Mouse (Mus musculus): ENCODE measurements around the gene Lce3f. TPM values are rescaled to one million over a fixed set of nuclear protein-coding genes. Genes with fewer than 3 reads are reported as not detected.

Lce3f gene
- polyA plus RNA-seq (2017; shearing (Covaris generic)) = not detected

DNA sequence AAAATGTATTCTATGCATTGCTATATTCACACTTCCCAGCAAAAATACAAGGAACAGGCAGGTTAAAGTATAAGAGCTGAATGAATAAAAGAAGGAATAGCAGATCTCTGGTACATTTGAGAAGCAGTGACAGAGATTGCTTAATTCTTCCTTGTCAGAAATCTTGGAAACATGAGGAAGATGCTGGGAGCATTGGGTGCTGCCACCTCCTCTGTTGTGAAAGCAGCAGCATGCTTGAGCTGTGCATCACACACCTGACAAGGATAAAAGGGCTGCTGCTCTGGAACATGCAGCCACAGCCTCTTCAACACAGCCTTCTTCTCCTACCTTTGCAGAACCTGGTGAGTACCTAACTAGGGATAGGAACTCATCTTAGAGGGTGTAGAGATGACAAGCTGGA lies at the start of gene Lce3f:
Lce3f (plus strand) TSS at position 301 of the 400 bp plus-strand sequence.

DNA sequence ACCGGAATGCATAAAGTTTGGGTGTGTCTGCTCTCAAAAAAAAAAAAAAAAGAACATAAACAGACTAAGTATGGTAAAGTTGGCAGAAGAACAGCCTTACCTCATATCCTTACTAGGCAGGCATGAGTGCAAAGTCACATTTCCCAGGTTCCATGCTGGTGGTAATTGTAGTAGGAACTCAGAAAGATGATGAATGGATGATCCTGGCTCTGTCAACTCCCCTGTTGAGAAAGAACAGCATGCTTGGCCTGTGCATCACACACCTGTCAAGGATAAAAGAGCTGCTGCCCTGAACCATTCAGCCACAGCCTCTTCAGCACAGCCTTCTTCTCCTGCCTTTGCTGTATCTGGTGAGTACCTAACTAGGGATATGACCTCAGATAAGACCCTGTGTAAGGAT lies 47.8 kb upstream of the Lce3f start, which contains the start of gene Lce3c:
Lce3c (plus strand) TSS at position 301 of the 400 bp plus-strand sequence.

DNA sequence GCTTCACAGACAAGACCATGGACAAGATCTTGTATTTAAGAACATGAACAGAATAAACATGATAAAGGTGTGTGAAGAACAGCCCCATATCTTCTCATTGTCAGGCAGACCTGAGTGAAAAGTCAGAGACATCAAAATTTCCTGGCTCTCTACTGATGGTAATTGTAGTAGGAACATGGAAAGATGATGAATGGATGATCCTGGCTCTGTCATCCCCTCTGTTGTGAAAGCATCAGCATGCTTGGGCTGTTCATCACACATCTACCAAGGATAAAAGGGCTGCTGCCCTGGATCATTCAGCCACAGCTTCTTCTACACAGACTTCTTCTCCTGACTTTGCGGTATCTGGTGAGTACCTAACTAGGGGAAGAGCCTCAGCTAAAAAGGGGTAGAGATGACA lies 34.9 kb upstream of the Lce3f start, which contains the start of gene Lce3d:
Lce3d (plus strand) TSS at position 301 of the 400 bp plus-strand sequence.

DNA sequence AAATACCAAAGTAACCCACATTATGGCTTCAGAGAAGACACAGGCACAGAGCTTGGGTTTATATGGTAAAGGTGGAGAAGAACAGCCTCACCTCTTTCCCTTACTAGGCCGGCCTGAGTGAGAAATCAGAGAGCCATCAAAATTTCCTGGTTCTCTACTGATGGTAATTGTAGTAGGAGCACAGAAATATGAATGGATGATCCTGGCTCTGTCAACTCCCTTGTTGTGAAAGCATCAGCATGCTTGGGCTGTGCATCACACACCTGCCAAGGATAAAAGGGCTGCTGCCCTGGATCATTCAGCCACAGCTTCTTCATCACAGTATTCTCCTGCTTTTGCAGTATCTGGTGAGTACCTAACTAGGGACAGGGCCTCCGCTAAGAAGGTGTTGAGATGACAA lies 25.3 kb upstream of the Lce3f start, which contains the start of gene Lce3e:
Lce3e (plus strand) TSS at position 301 of the 400 bp plus-strand sequence.

DNA sequence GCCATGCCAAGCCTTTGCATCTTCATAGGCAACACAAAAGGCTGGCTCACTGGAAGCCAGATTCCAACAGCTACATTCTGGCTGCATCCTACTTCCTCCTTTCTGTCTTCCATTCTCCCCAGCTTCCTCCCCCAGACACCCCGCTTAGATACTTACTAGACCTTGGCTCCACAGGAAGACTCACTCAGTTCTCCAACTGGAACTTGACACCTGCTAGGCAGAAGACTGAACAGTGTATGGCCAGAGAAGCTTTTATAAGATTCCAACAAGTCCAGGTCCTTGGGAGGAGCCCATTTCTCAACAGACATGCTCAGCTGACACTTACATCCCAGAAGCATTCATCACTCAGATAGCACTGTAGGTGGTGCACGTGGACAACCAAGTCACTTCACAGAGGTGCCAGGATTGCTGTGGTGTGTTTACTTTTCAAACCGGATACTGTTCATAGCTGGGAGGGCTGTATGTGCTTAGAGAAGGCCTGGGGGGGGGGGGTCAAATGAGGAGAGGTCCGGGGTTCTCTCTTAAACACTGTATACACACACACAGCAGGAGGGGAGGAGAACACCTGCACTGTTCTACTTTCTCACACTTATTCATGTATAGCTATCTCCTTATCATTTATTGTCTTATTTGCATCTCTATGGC lies 23.6 kb downstream of the Lce3f start, which contains the start of gene Crct1:
Crct1 (minus strand) TSS at position 228 of the 645 bp plus-strand sequence.

DNA sequence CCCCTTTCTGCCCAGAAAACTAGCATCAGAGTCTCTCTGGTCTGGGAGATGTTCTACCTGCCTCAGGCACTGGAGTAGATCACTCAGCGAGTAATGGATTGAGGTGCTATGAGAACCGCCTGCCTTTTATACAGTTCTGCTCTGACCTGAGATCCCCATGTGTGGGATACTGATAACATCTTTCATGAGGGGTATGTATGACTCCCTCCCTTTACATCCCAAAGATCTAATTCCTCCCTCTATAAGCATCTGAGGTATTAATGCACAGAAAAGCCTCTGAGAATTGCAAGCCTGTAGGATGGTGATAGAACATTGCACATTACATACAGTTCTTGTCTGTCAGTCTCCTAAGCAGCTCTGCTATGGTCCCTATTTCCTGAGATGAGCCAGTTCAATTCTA lies 26.9 kb downstream of the Lce3f start, which contains the start of gene Lce1m:
Lce1m (minus strand) TSS at position 101 of the 400 bp plus-strand sequence.

Other genes starting within 250 kb of the Lce3f start
- not detected for gene Lce1g, start 239.9 kb upstream of the Lce3f start, polyA plus RNA-seq (2017; shearing (Covaris generic))
- gene Lce1h, start 227.2 kb upstream of the Lce3f start, polyA plus RNA-seq (2017; shearing (Covaris generic)) = not detected
- gene Lce1i, start 213.3 kb upstream of the Lce3f start, polyA plus RNA-seq (2017; shearing (Covaris generic)) = not detected
- not detected for gene Lce1j, start 201.7 kb upstream of the Lce3f start, polyA plus RNA-seq (2017; shearing (Covaris generic))
- gene Lce1k, start 184.3 kb upstream of the Lce3f start, polyA plus RNA-seq (2017; shearing (Covaris generic)) = not detected
- not detected for gene Kprp, start 165.0 kb upstream of the Lce3f start, polyA plus RNA-seq (2017; shearing (Covaris generic))
- not detected for gene Lce1l, start 140.9 kb upstream of the Lce3f start, polyA plus RNA-seq (2017; shearing (Covaris generic))
- gene 2310050C09Rik, start 122.0 kb upstream of the Lce3f start, polyA plus RNA-seq (2017; shearing (Covaris generic)) = not detected
- not detected for gene Lce3a, start 66.0 kb upstream of the Lce3f start, polyA plus RNA-seq (2017; shearing (Covaris generic))
- gene Lce3b, start 59.2 kb upstream of the Lce3f start, polyA plus RNA-seq (2017; shearing (Covaris generic)) = not detected
- gene Lce3c, start 47.7 kb upstream of the Lce3f start, polyA plus RNA-seq (2017; shearing (Covaris generic)) = not detected
- not detected for gene Lce3d, start 34.8 kb upstream of the Lce3f start, polyA plus RNA-seq (2017; shearing (Covaris generic))
- gene Lce3e, start 25.2 kb upstream of the Lce3f start, polyA plus RNA-seq (2017; shearing (Covaris generic)) = not detected
- gene Crct1, start 23.5 kb downstream of the Lce3f start, polyA plus RNA-seq (2017; shearing (Covaris generic)) = not detected
- gene Lce1m, start 26.8 kb downstream of the Lce3f start, polyA plus RNA-seq (2017; shearing (Covaris generic)) = not detected
- gene Gm4858, start 76.6 kb downstream of the Lce3f start, polyA plus RNA-seq (2017; shearing (Covaris generic)) = 0.40 TPM
- gene Crnn, start 152.6 kb downstream of the Lce3f start, polyA plus RNA-seq (2017; shearing (Covaris generic)) = not detected
- not detected for gene Flg2, start 205.1 kb downstream of the Lce3f start, polyA plus RNA-seq (2017; shearing (Covaris generic))

Data from CD4-positive, CD25-positive, alpha-beta regulatory T cell, adult 9 weeks (primary cell).